Mouse (Mus musculus) liver, embryonic 15.5 days (tissue): ENCODE data around the gene Tmcc1. TPM values are rescaled to one million over a fixed set of nuclear protein-coding genes. Genes with fewer than 3 reads are reported as not detected.
"Not testable (repeated sequence)": the region's sequence is repeated elsewhere in the genome, so short reads cannot be mapped to it uniquely, and the experiment has no call there.

Source experiments
- ATAC-seq: fragments of 200-750 bp; cut with Nextera tagmentation; 2 replicates; pipeline ENCODE4 v1.8.0; 2017; ENCODE audit warnings: moderate number of reproducible peaks, mild to moderate bottlenecking, moderate library complexity; ENCODE audit not compliant: insufficient read depth
- H3K27ac ChIP-seq: fragments of 300-500 bp; sonication (generic); replicated peaks from 2 replicates; pipeline ENCODE4 v1.5.1; 2015; ENCODE audit warnings: mild to moderate bottlenecking, inconsistent platforms
- H3K27me3 ChIP-seq: fragments of 300-500 bp; sonication (generic); 2 replicates; pipeline ENCODE4 v1.6.1; 2015; ENCODE audit warnings: mild to moderate bottlenecking, inconsistent platforms
- H3K36me3 ChIP-seq: fragments of 300-500 bp; sonication (generic); replicated peaks from 2 replicates; pipeline ENCODE4 v1.6.1; 2015; ENCODE audit warnings: moderate library complexity, mild to moderate bottlenecking, inconsistent platforms
- H3K4me1 ChIP-seq: fragments of 300-500 bp; sonication (generic); replicated peaks from 2 replicates; pipeline ENCODE4 v1.6.1; 2015; ENCODE audit warnings: inconsistent platforms
- H3K4me2 ChIP-seq: fragments of 300-500 bp; sonication (generic); 2 replicates; pipeline ENCODE4 v1.6.1; 2015; ENCODE audit warnings: moderate library complexity, mild to moderate bottlenecking, inconsistent platforms
- H3K4me3 ChIP-seq: fragments of 300-500 bp; sonication (generic); replicated peaks from 2 replicates; pipeline ENCODE4 v1.5.1; 2015; ENCODE audit warnings: mild to moderate bottlenecking, inconsistent platforms
- H3K9ac ChIP-seq: fragments of 300-500 bp; sonication (generic); 2 replicates; pipeline ENCODE4 v1.6.1; 2015; ENCODE audit warnings: moderate library complexity, mild to moderate bottlenecking, inconsistent platforms
- H3K9me3 ChIP-seq: fragments of 300-500 bp; sonication (generic); replicated peaks from 2 replicates; pipeline ENCODE4 v1.6.1; 2016; ENCODE audit warnings: inconsistent platforms
- WGBS: fragments of 180-500 bp; shearing (Covaris S2); methylation state at CpG from one replicate; pipeline ENCODE4 v1.1.7; 2015; ENCODE audit warnings: mixed read lengths; ENCODE audit not compliant: insufficient replicate concordance; 5-methylcytosine and 5-hydroxymethylcytosine counted together
- polyA plus RNA-seq: library from polyadenylated mRNA; unstranded; fragments of >200 nt; fragmentation: Nextera tagmentation; extraction: Ambion mirVana; gene quantifications from 2 replicates; pipeline ENCODE4 v1.2.1, GENCODE M21; 2015

Tmcc1 gene
- polyA plus RNA-seq, 1 experiment from 2014 or later: 3.5 TPM

GRCm38 (mm10) chr6:116195811-116196210, 2.5 kb upstream of the Tmcc1 start:
- H3K4me3 ChIP-seq: no peak overlapping the region

GRCm38 (mm10) chr6:116192809-116193311, 426 bp downstream of the Tmcc1 start:
- H3K9ac ChIP-seq: peak overlapping the region; percentile 80
- no peaks in the 10 kb centered on the region for H3K36me3 ChIP-seq
- H3K4me1 ChIP-seq: peaks cover 30% of the 10 kb centered on the region
- peak overlapping the region; percentile 71 for H3K4me3 ChIP-seq
- under 1% methylated on average over 51 of the region's 51 CpGs for WGBS
- peak overlapping the region; percentile 63; the same call in 1 of the 2 replicates for H3K27ac ChIP-seq
- H3K9me3 ChIP-seq: no peaks in the 10 kb centered on the region
- peaks cover 11% of the 10 kb centered on the region for H3K27me3 ChIP-seq
- peak overlapping the region; percentile 99 for H3K4me2 ChIP-seq
- peak; percentile 84 for ATAC-seq

More at GRCm38 (mm10) chr6:116195811-116196210, 2.5 kb upstream of the Tmcc1 start:
- Histone ChIP-seq H3K4me1 (peaks cover 31% of the 10 kb centered on the region), H3K36me3 (no peaks in the 10 kb centered on the region), H3K27ac (no peak overlapping the region), H3K27me3 (peaks cover 11% of the 10 kb centered on the region), H3K9me3 (no peaks in the 10 kb centered on the region), H3K4me2 (no peak overlapping the region), H3K9ac (no peak overlapping the region)
- WGBS: 64% methylated on average over 8 of the region's 8 CpGs
- ATAC-seq: no peak

GRCm38 (mm10) chr6:116189417-116189816, 3.9 kb downstream of the Tmcc1 start:
- 23% methylated on average over 1 of the region's 1 CpGs for WGBS
- H3K36me3 ChIP-seq: no peaks in the 10 kb centered on the region
- no peak overlapping the region for H3K4me2 ChIP-seq
- no peak overlapping the region for H3K27ac ChIP-seq
- no peak overlapping the region for H3K9ac ChIP-seq
- peaks cover 25% of the 10 kb centered on the region for H3K4me1 ChIP-seq
- H3K27me3 ChIP-seq: peaks cover 7% of the 10 kb centered on the region
- H3K9me3 ChIP-seq: no peaks in the 10 kb centered on the region
- H3K4me3 ChIP-seq: no peak overlapping the region
- ATAC-seq: no peak

GRCm38 (mm10) chr6:116186485-116186884, 6.8 kb downstream of the Tmcc1 start:
- 9% methylated on average over 2 of the region's 2 CpGs for WGBS
- no peaks in the 10 kb centered on the region for H3K9me3 ChIP-seq
- 0 out of 2 replicates have a peak, but pooled peaks cover 3% of the 10 kb centered on the region for H3K36me3 ChIP-seq
- H3K27ac ChIP-seq: no peak overlapping the region
- H3K4me3 ChIP-seq: no peak overlapping the region
- peaks cover 4% of the 10 kb centered on the region; the same call in 1 of the 2 replicates for H3K4me1 ChIP-seq
- H3K4me2 ChIP-seq: no peak overlapping the region
- H3K9ac ChIP-seq: no peak overlapping the region
- no peak for ATAC-seq
- no peaks in the 10 kb centered on the region for H3K27me3 ChIP-seq

DNA sequence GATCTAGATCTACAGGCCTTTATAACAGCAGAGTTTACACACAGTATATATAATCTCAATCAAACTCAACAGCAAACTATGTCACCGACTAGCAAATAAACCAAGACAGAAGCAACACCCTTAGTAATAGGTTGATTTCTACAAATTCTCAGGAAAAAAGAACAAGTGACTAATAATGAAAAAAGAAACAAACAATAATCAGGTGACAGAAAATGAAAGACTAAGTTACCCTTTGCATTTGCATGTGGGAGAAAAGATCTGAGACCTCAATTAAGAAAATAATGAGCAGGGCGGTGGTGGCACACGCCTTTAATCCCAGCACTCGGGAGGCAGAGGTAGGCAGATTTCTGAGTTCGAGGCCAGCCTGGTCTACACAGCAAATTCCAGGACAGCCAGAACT, 9.8 kb downstream of the Tmcc1 start:
- H3K27me3 ChIP-seq: no peaks in the 10 kb centered on the region
- no peak for ATAC-seq
- no peak overlapping the region for H3K4me2 ChIP-seq
- H3K9me3 ChIP-seq: no peaks in the 10 kb centered on the region
- H3K27ac ChIP-seq: no peak overlapping the region
- H3K9ac ChIP-seq: no peak overlapping the region
- 0 out of 2 replicates have a peak, but pooled peaks cover 6% of the 10 kb centered on the region for H3K36me3 ChIP-seq
- H3K4me1 ChIP-seq: no peaks in the 10 kb centered on the region
- 70% methylated on average over 5 of the region's 5 CpGs for WGBS
- H3K4me3 ChIP-seq: no peak overlapping the region

DNA sequence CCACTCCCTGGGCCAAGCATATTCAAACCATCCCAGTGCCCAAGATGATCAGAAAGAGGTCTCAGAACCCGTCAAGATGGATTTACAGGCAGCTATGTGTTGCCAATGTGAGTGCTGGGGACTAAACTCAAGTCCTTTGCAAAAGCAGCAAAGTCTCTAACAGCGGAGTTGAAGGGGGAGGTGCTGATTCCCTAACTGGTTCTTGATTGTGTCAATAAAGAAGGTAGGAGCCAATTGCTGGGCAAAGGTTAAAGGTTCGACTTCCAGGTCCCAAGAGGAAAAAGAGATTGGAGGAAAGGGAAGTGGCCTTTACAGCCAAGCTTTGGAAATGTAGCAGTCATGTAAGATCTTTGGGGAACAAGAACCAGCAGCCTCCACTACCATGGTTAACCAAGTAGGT, 12.6 kb downstream of the Tmcc1 start:
- Histone ChIP-seq H3K4me3 (no peak overlapping the region), H3K4me2 (peak overlapping the region; percentile 33), H3K4me1 (no peaks in the 10 kb centered on the region), H3K9ac (no peak overlapping the region), H3K27ac (no peak overlapping the region), H3K36me3 (peaks cover 10% of the 10 kb centered on the region; the same call in 1 of the 2 replicates), H3K27me3 (no peaks in the 10 kb centered on the region), H3K9me3 (no peaks in the 10 kb centered on the region)
- no peak for ATAC-seq
- WGBS: 46% methylated on average over 3 of the region's 3 CpGs

DNA sequence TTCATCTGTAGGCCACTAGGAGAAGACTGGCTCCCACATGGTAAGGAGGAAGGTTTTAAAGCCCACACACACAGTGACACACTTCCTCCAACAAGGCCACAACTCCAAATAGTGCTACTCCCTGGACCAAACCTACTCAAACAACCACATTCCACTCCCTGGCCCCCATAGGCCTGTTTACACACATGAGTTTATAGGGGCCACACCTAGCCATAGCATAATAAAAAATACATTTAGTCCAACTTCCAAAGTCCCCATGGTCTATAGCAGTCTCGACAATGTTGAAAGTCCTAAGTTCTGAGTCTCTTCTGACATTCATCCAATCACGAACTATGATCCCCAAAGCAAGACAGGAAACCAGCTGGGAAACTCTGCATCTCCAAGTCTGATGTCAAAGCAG, 14.9 kb downstream of the Tmcc1 start:
- 76% methylated on average over 2 of the region's 2 CpGs for WGBS
- Histone ChIP-seq H3K27me3 (no peaks in the 10 kb centered on the region), H3K4me1 (no peaks in the 10 kb centered on the region), H3K9ac (no peak overlapping the region), H3K9me3 (no peaks in the 10 kb centered on the region), H3K4me3 (no peak overlapping the region), H3K27ac (no peak overlapping the region), H3K36me3 (peaks cover 10% of the 10 kb centered on the region; the same call in 1 of the 2 replicates), H3K4me2 (no peak overlapping the region)
- no peak for ATAC-seq

DNA sequence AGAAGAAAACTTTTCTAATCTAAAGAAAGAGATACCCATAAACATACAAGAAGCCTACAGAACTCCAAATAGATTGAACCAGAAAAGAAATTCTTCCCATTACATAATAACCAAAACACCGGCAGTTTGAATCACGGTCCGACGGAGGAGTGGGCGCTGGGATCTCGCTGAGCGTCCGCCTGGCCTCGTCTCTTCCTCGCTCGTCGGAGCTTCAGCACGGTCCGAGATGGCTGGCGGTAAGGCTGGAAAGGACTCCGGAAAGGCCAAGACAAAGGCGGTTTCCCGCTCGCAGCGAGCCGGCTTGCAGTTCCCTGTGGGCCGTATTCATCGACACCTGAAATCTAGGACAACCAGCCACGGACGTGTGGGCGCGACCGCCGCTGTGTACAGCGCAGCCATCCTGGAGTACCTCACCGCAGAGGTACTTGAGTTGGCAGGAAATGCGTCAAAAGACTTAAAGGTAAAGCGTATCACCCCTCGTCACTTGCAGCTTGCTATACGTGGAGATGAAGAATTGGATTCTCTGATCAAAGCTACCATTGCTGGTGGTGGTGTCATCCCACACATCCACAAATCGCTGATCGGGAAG, 19.7 kb downstream of the Tmcc1 start:
- not testable (repeated sequence) for H3K9ac ChIP-seq, H3K4me2 ChIP-seq, H3K36me3 ChIP-seq, H3K4me1 ChIP-seq, H3K4me3 ChIP-seq, H3K9me3 ChIP-seq, H3K27me3 ChIP-seq, ATAC-seq, H3K27ac ChIP-seq
- WGBS: 70% methylated on average over 37 of the region's 37 CpGs

- Histone ChIP-seq H3K27ac (no peak overlapping the region), H3K36me3 (no peaks in the 10 kb centered on the region), H3K9me3 (no peaks in the 10 kb centered on the region), H3K4me1 (no peaks in the 10 kb centered on the region), H3K27me3 (no peaks in the 10 kb centered on the region), H3K9ac (no peak overlapping the region), H3K4me2 (no peak overlapping the region), H3K4me3 (no peak overlapping the region)
- no peak for ATAC-seq
- WGBS: 66% methylated on average over 1 of the region's 1 CpGs
Measured at GRCm38 (mm10) chr6:116166383-116166782, 26.9 kb downstream of the Tmcc1 start.

- H3K27ac ChIP-seq: no peak overlapping the region
- H3K4me2 ChIP-seq: no peak overlapping the region
- no peaks in the 10 kb centered on the region for H3K27me3 ChIP-seq
- H3K4me3 ChIP-seq: no peak overlapping the region
- H3K9ac ChIP-seq: no peak overlapping the region
- no peak for ATAC-seq
- no peaks in the 10 kb centered on the region for H3K9me3 ChIP-seq
- WGBS: 48% methylated on average over 3 of the region's 3 CpGs
- H3K4me1 ChIP-seq: no peaks in the 10 kb centered on the region
- no peaks in the 10 kb centered on the region for H3K36me3 ChIP-seq
Measured at GRCm38 (mm10) chr6:116154854-116155624, 38.2 kb downstream of the Tmcc1 start.

GRCm38 (mm10) chr6:116147386-116147785, 45.9 kb downstream of the Tmcc1 start:
- H3K4me2 ChIP-seq: no peak overlapping the region
- H3K27me3 ChIP-seq: no peaks in the 10 kb centered on the region
- 65% methylated on average over 1 of the region's 1 CpGs for WGBS
- no peak overlapping the region for H3K4me3 ChIP-seq
- no peak for ATAC-seq
- H3K27ac ChIP-seq: no peak overlapping the region
- H3K36me3 ChIP-seq: no peaks in the 10 kb centered on the region
- no peaks in the 10 kb centered on the region for H3K4me1 ChIP-seq
- no peaks in the 10 kb centered on the region for H3K9me3 ChIP-seq
- no peak overlapping the region for H3K9ac ChIP-seq
